Mouse (Mus musculus) cerebellum, adult 9-11 months (tissue): ENCODE results near the gene Ropn1.
"Not testable (repeated sequence)": the region's sequence is repeated elsewhere in the genome, so short reads cannot be mapped to it uniquely, and the experiment has no call there.

Experiments used
- DNase-seq: peaks from one replicate; pipeline ENCODE4 v3.0.0; 2022

The Ropn1 gene

DNA sequence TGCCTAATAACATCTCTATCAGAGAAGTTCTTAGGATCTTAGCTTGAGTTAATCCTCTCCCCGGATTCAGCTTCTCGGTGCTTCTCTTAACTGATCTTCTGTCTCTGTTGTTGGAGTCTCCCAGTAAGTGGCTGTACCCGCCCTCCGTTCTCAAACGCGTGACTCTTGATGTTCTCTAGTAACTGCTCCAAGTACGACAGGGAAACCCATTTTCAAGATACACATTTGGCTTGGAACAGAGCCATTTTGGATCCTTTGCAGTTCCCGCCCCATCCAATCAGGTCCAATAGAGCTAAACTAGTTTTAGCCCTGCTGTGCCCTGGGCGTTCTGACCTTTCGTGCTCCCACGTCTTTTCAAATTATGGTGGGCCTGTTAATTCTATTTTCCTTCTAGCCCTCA lies 41.4 kb downstream of the Ropn1 start:
- peak; percentile 26 for DNase-seq

DNA sequence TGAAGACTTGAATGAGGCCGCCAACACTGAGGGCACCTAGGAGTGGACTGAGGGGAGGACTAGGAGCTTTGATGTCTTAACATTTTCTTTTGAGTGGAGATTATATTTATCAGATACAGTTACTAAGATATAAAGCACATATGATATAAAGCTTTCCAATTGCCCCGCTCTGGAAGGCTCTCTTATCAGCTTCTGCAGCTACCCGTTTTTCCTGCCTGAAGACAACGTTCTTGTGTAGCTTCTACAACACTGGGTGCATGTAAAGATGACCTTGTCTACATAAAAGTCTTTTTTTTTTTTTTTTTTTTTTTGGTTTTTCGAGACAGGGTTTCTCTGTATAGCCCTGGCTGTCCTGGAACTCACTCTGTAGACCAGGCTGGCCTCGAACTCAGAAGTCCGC lies 44.8 kb downstream of the Ropn1 start:
- no peak for DNase-seq

DNA sequence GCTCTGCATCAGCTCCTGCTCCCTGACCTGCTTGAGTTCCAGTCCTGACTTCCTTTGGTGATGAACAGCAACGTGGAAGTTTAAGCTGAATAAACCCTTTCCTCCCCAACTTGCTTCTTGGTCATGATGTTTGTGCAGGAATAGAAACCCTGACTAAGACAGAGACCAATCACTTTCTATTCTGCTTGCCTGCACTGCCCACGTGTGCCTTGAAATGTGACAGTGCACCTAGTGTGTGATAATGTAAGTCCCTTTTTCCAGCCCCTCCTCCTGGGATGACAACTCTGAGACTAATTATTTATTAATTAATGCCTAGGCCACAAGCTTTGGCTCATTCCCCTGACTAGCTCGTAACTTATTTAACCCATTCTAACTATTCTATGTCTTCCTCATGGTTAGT lies 49.0 kb downstream of the Ropn1 start:
- not testable (repeated sequence) for DNase-seq

- DNase-seq: peak; percentile 40
Measured at GRCm38 (mm10) chr16:34700165-34700827, 50.6 kb downstream of the Ropn1 start.

- no peak for DNase-seq
Measured at GRCm38 (mm10) chr16:34700828-34701216, 51.1 kb downstream of the Ropn1 start.

DNA sequence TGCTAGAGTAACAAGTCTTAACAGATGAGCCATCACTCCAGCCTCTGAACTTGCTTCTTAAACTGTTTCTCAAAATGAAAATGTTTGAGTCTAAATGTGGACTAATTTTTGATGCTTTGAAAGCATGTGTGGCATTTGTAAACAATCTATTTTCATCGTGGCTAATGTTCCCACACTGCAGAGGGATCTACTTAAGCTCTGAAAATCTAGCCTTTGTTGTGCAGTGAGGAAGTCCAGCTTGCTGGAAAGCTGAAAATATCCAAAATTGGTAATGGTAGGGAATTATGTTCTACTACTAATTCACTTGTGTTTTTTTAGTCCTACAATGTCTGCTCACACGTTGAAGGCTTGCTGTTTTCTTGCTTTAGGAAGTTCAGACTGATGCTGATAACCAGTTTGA lies 56.3 kb downstream of the Ropn1 start:
- DNase-seq: no peak

DNA sequence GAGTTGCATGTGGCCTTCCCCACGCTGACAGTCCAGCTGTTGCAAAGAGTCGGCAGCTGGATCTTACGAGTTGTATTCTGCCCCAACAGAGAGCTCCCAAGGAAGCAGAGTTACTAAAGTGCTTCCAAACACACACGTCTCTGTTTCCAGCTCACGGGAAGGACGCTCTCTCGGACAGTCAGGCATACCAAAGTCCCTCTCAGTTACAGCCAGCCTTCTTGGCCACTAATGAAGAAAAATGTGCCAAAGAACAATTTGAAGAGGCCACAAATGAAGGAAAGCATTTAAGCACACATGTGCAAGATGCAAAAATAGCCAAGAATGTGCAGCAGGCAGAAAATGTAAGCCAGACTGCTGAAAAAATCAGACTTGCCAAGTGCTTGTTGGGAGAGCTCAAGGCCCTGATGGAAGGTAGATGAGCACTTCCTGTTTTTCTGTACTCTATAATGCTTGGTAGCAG lies 56.8 kb downstream of the Ropn1 start:
- no peak for DNase-seq

- no peak for DNase-seq
Measured at GRCm38 (mm10) chr16:34711481-34711880, 61.8 kb downstream of the Ropn1 start.

DNA sequence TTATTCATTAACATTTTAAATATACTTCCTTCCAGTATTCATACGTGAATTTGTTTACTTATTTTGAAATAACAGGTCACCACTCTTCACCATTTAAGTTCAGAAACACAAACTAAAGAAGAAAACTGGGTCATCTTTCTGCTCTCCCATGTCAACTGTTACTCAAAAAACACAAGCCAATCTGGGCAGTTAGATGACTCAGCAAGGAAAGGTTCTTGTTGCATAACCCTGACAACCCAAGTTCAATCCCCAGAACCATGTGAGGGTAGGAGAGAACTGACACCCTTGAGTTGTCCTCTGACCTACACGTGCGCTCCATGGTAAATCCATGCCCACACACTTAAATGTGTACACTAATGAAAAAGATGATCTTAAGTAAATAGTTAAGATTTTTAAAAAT lies 75.4 kb downstream of the Ropn1 start:
- no peak for DNase-seq
